Mouse (Mus musculus): Measurements from ENCODE around the gene Sp6.

Gene Sp6

DNA sequence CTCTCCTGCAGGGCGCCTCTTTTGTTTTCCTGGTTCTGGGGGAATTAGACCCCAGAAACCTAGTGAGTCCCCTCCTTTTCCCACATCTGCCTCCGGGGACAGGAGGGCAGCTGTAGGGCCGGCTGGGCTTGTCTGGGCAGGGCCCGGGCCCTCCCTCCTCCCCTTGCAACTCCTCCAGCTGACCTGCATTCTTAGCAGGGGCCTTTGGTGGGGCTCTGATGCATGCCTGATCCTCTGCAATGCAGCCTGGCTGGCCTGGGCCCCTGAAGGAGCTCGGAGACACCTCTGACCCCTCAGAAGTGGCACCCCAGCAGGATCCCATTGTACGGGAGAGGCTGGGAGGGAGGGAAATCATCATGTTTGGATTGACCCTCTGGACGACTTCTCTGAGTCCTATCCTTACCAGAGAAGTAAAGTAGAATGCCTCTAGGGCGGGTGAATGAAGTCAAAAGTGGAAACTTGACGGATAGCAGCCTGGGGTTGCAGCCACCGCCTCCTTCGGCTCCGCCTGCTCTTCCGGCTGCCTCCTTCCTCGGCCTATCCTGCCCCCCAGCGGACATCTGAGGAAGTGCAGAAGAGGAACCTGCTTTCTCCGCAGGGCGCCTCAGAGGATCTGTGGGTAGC, 12.6 kb downstream of the Sp6 start:
- POLR2A ChIA-PET = interaction anchor here (0.6 to 2.6 kb wide), 52 partner anchors 8 to 461 kb away, joined by 3 to 30 read pairs (median 4); partner anchors contain the start of genes Lrrc46 (in 3 of the 4), Mrpl10 (in 3 of the 4), Cdk5rap3 (in 1 of the 4) and Kpnb1 (in 1 of the 4)
- CTCF ChIA-PET = interaction anchor here (0.6 to 2.4 kb wide), 51 partner anchors 8 to 1374 kb away, joined by 3 to 33 read pairs (median 4); partner anchors contain the start of genes Cdk5rap3 (in 3 of the 4), Lrrc46 (in 2 of the 4), Mrpl10 (in 2 of the 4) and Osbpl7 (in 2 of the 4)

DNA sequence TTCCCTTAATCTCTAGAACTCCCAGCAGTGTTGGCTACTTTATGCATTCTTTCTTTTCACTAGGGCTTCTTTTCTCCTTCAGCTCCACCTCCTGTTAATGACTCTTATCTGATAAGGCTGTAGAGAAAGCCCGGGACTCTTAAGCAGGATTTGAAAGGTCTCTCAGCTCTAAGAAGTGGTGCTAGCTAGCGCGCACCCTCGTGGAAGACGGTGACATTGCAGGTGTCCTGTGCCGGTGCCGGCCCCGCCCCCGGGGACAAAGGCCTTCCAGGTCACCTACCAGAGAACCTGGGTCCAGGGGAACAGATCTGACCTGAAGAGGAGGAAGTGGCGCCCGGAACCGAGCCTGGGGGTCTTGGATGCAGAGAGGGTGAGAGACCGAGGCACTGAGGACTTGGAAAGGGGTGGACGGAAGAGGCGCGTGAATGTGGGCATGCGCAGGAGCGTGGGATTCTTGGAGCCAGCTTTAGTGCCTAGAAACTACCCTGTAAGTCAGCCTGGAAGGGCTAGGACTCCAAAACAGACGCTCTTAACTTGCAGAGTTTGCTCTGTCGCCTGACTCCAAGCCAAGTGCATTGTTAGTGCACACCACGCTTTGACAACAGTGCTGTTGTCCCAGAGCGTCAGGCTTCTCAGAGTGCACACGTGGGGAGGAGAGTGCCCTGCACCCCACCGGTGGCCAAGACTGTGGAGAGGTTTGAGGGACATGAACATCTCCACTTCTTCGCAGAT, 16.7 kb downstream of the Sp6 start, which contains the start of gene Scrn2:
Gene Scrn2 (plus strand): TSS at position 253 of the 732 bp plus-strand sequence.
- POLR2A ChIA-PET = interaction anchor here in 3 of 4 experiments (0.5 to 5.5 kb wide), 47 partner anchors 8 to 280 kb away, joined by 3 to 32 read pairs (median 4); partner anchors contain the start of genes Lrrc46 (in 3 of the 3), Mrpl10 (in 3 of the 3), Cdk5rap3 (in 2 of the 3) and Osbpl7 (in 2 of the 3)
- CTCF ChIA-PET = interaction anchor here (0.5 to 3.8 kb wide), 56 partner anchors 8 to 1560 kb away, joined by 3 to 25 read pairs (median 4); partner anchors contain the start of genes Cdk5rap3 (in 3 of the 4), Lrrc46 (in 3 of the 4), Mrpl10 (in 3 of the 4) and Osbpl7 (in 1 of the 4)

DNA sequence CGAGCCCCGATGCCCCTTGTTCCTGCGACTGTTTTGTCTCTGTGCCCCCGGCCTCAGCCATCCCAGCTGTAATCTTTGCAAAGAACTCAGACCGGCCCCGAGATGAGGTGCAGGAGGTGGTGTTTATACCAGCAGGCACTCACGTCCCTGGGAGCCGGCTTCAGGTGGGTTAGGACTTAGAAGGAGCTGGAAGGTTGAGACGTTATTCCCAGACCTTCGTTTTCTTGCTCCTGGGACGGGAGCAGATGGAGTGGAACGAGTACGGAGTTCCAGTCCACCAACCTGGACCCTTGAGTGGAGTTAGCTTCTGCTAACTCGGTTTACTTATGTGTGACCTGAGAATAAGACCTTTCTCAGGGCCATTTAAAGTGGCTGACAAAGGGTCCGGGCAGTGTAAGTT, 17.2 kb downstream of the Sp6 start:
- ChIA-PET POLR2A (interaction anchor here (0.6 to 5.5 kb wide), 29 partner anchors 8 to 642 kb away, joined by 3 to 32 read pairs (median 5); partner anchors contain the start of genes Lrrc46 (in 2 of the 4), Mrpl10 (in 2 of the 4), Cdk5rap3 (in 1 of the 4) and Nfe2l1 (in 1 of the 4)), CTCF (interaction anchor here (0.5 to 3.8 kb wide), 37 partner anchors 9 to 1263 kb away, joined by 3 to 25 read pairs (median 4); partner anchors contain the start of genes Lrrc46 (in 3 of the 4), Mrpl10 (in 3 of the 4), Cdk5rap3 (in 2 of the 4) and Osbpl7 (in 1 of the 4))

DNA sequence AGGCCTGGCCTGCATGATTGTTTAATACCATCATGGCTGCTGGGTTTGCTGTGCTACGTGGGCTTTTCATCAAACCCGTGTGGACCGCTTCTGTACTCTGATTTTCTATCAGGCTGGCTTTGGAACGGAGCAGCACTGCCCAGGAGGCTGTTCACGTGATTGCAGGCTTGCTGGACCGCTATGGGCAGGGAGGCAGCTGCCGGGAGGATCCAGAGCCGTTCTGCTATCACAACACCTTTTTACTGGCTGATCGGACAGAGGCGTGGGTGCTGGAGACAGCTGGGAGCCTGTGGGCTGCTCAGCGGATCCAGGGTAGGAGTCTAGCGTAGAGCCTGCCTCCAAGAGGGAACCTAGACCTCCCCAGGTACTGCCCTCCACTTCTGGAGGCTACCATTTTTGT, 18.8 kb downstream of the Sp6 start:
- ChIA-PET POLR2A (interaction anchor here in 1 of 4 experiments (5.5 kb wide), 1 partner anchor 9 kb away, joined by 32 read pairs; the partner anchor contains the start of genes Lrrc46 and Mrpl10), CTCF (interaction anchor here in 2 of 4 experiments (0.5 to 3.6 kb wide), 4 partner anchors 9 to 266 kb away, joined by 3 to 25 read pairs (median 3); partner anchors contain the start of genes Lrrc46 (in 1 of the 2) and Mrpl10 (in 1 of the 2))

DNA sequence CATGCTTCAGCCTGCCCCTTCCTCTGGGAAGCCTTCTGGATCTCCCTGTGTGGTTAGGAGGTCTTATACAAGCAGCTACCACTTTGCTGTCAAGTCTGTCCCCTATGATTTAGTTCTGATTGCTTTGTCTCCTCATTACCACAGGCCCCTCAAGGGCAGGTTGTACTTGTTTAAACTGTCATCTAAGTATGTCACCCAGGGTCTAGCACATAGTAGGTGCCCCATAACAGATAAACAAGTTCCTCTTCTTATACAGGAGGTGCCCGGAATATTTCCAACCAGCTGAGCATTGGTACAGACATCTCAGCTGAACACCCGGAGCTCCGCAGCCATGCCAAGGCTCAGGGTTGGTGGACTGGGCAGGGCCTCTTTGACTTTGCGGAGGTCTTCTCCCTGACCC, 19.3 kb downstream of the Sp6 start:
- POLR2A ChIA-PET = interaction anchor here in 1 of 4 experiments (0.5 to 5.5 kb wide), 2 partner anchors 9 to 218 kb away, joined by 3 to 32 read pairs; partner anchors contain the start of genes Lrrc46 and Mrpl10
- CTCF ChIA-PET = interaction anchor here in 1 of 4 experiments (0.5 to 1.0 kb wide), 2 partner anchors 9 to 265 kb away, joined by 3 read pairs; partner anchors contain the start of genes Lrrc46 and Mrpl10

DNA sequence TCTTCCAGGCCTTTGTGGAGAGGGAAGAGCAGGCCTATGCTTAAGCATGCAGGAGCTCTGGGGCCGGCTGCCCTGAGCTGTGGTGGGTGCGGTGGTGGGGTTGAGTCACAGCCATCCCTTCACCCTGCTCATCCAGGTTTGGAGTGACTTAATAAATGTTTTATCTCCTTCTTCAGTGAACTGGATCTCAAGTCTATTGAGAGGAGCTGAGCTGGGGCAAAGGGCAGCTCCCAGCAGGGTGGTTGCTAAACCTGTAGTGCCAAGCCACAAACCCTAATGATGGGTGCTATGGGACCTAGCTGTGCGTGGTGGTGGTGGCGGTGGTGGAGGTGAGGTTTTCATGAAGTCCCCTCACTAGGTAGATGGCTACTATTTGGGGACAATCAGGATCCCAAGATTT, 20.6 kb downstream of the Sp6 start:
- ChIA-PET POLR2A (interaction anchor here in 3 of 4 experiments (0.7 to 3.6 kb wide), 5 partner anchors 8 to 125 kb away, joined by 3 to 14 read pairs (median 3); no protein-coding TSS in a partner anchor), CTCF (interaction anchor here in 3 of 4 experiments (0.6 to 3.3 kb wide), 7 partner anchors 8 to 82 kb away, joined by 3 to 18 read pairs (median 3); no protein-coding TSS in a partner anchor)

DNA sequence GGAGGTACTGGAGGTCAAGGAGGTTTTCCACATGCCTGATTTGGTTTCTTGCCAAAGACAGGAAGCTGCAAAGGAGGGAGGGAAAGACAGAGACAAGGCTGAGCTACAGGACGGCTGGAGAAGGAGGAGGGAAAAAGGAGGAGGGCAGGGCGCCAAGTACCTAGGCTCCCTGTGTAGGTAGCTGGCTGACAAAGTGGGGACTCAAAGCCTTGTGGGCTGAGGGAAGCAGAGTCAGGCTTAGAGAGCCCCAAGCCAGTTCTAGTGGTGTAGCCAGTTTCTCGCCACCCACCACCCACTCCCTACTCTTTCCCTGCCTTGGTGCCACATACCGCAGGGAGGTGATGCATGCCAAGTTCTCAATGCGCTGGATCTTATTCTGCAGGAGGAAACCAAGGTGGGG, 22.9 kb downstream of the Sp6 start:
- CTCF ChIA-PET = interaction anchor here in 3 of 4 experiments (0.9 to 3.3 kb wide), 6 partner anchors 9 to 80 kb away, joined by 3 to 18 read pairs (median 4); no protein-coding TSS in a partner anchor

DNA sequence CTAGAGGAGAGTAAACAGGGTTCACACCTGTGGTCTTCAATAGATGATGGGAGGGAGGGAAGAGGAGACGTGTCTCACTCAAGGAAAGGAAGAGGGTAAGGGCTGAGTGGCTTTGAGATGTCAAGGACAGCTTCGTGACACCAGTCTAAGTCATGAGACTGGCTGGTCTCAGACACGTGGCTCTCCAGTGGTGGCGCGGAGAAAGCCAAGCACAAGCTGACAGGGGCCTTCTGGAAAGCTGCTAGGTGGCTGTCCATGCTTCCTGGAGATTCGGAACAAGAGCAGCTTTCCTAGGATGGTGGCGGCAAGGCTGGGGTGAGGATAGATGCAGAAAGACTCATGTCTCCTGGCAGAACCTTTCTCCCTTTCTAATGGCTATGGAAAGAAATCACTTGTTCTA, 25.7 kb downstream of the Sp6 start:
- POLR2A ChIA-PET = interaction anchor here in 3 of 4 experiments (0.5 to 4.2 kb wide), 19 partner anchors 9 to 1032 kb away, joined by 3 to 38 read pairs (median 5); partner anchors contain the start of genes Osbpl7 (in 2 of the 3), Scrn2 (in 2 of the 3) and Mllt6 (in 1 of the 3)
- CTCF ChIA-PET = interaction anchor here (0.6 to 4.2 kb wide), 13 partner anchors 9 to 292 kb away, joined by 3 to 37 read pairs (median 5); partner anchors contain the start of genes Scrn2 (in 3 of the 4) and Osbpl7 (in 1 of the 4)

More for the DNA sequence above, 22.9 kb downstream of the Sp6 start:
- POLR2A ChIA-PET = interaction anchor here in 3 of 4 experiments (0.8 to 3.6 kb wide), 6 partner anchors 10 to 84 kb away, joined by 3 to 14 read pairs (median 4); no protein-coding TSS in a partner anchor

DNA sequence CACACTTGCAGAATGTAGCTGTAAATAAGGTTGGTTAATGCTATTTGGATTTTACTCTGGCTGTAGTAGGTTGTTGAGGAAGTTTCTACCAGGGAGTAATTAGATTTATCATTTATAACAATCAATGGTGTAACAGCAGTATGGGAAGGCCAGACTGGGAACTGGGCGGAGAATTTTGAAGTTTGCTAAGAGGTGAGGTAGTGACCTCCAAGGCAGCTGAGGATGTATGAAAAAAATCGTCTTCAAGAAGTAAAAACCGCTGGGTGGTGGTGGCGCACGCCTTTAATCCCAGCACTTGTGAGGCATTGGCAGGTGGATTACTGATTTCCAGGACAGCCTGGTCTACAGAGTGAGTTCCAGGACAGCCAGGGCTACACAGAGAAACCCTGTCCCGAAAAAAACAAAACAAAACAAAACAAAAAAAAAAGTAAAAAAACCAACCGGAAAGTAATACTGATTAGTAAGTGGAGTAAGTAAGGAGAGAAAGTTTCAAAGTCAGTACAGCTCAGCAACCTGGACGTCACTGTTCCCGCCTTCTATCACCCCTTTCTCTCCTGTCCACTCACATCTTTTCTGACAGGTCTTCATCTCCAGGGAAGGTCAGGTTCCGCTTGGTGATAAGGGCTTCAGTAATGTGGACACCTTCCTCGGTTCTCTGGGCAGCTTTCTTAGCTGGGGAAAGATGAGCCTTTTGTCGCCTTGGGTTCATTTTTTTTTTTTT, 27.3 kb downstream of the Sp6 start:
- ChIA-PET CTCF (interaction anchor here (0.6 to 4.2 kb wide), 26 partner anchors 10 to 1163 kb away, joined by 3 to 37 read pairs (median 6); partner anchors contain the start of genes Scrn2 (in 2 of the 4) and Osbpl7 (in 1 of the 4)), POLR2A (interaction anchor here (0.6 to 4.2 kb wide), 64 partner anchors 10 to 1728 kb away, joined by 3 to 38 read pairs (median 4); partner anchors contain the start of genes Scrn2 (in 3 of the 4), Kpnb1 (in 2 of the 4), Osbpl7 (in 2 of the 4) and Cdk5rap3 (in 1 of the 4))

DNA sequence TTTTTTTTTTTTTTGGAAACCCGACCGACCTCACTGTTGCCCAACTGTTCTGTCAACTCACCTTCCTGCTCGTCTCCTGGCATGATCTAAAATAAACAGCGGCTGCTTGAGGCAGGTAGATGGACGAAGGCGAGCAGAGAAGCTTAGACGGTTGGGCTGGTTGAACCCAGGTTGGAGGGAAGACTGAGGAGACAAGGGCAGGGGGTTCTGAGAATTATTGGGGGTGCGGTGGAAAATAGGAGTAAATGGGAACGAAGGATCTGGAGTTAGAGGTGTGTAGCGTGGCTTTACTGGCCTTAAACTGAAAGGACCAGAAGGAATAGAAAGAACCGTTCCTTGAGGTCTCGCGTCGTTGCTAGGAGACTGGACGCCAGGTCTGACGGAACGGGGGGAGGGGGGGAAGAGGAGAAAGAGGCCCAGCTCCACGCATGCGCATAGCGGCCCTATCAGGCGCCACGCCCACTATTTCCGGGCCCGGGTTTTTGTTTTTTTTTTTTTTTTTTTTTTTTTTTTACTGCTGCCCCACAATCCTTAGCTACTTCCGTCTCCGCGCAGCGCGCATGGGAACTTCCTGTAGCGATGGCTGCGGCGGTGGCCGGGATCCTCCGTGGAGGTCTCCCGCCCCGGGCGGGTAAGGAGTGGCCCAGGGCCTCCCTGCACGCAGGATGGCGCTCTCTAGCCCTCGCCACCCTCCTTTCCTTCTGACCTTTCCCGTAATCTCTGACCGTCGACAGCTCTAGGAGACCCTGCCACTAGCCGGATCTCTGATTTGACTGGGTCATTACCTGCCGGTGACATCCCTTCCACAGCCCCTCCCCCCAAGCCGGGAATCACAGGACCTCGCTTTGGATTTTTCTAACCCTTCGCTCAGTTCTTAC, 28.1 kb downstream of the Sp6 start, which contains the start of the genes Lrrc46 and Mrpl10:
Gene Lrrc46 (minus strand): TSS at position 386 of the 878 bp plus-strand sequence.
Gene Mrpl10 (plus strand): TSS at position 539 of the 878 bp plus-strand sequence.
- ChIA-PET CTCF (interaction anchor here (0.5 to 4.2 kb wide), 41 partner anchors 9 to 1162 kb away, joined by 3 to 37 read pairs (median 4); partner anchors contain the start of genes Scrn2 (in 3 of the 4), Cdk5rap3 (in 1 of the 4) and Osbpl7 (in 1 of the 4)), POLR2A (interaction anchor here (0.6 to 4.2 kb wide), 88 partner anchors 9 to 1794 kb away, joined by 3 to 38 read pairs (median 4); partner anchors contain the start of genes Scrn2 (in 3 of the 4), Cdk5rap3 (in 2 of the 4), Kpnb1 (in 2 of the 4) and Osbpl7 (in 2 of the 4))

DNA sequence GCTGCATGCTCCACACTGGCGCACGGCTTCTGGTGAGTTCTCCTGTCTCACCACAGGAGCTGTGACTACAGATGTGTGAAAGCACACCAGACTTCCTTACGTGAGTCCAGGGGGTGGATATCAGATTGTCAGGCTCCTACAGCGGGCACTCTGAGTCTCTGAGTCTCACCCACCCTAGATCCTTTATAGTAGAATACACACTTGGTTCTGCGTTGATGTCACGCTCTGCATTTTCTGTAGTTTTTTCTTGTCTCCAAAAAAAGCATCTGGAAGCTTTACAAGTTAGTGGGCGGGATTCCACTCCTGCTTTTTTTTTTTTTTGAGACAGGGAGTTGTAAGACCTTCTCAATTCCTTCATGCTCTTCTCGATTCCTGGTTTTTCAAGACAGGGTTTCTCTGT, 31.7 kb downstream of the Sp6 start:
- POLR2A ChIA-PET = interaction anchor here in 2 of 4 experiments (0.9 to 2.1 kb wide), 10 partner anchors 15 to 349 kb away, joined by 3 to 8 read pairs (median 4); partner anchors contain the start of gene Scrn2 (in 2 of the 2)
- CTCF ChIA-PET = interaction anchor here (0.5 to 2.3 kb wide), 23 partner anchors 9 to 883 kb away, joined by 3 to 20 read pairs (median 4); partner anchors contain the start of genes Cdk5rap3 (in 1 of the 4), Pnpo (in 1 of the 4) and Scrn2 (in 1 of the 4)

DNA sequence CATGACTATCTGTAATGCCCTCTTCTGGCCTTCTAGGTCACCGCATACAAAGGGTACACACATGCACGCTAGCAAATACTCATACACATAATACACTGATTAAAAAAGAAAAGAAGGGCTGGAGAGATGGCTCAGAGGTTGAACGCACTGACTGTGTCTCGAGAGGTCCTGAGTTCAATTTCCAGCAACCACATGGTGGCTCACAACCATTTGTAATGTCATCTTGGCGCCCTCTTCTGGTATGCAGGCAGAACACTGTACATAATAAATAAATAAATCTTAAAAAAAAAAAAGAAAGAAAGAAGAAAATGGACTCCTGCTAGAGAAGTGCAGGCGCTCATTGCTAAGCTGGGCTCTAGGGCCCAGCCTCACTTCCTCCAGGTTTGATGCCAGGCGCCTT, 32.7 kb downstream of the Sp6 start:
- POLR2A ChIA-PET = interaction anchor here in 2 of 4 experiments (0.6 to 2.1 kb wide), 16 partner anchors 13 to 144 kb away, joined by 3 to 8 read pairs (median 3); partner anchors contain the start of genes Scrn2 (in 2 of the 2) and Cdk5rap3 (in 1 of the 2)
- CTCF ChIA-PET = interaction anchor here (0.5 to 2.3 kb wide), 39 partner anchors 10 to 624 kb away, joined by 3 to 20 read pairs (median 3); partner anchors contain the start of genes Cdk5rap3 (in 2 of the 4), Scrn2 (in 2 of the 4), Pnpo (in 1 of the 4) and Sp2 (in 1 of the 4)

DNA sequence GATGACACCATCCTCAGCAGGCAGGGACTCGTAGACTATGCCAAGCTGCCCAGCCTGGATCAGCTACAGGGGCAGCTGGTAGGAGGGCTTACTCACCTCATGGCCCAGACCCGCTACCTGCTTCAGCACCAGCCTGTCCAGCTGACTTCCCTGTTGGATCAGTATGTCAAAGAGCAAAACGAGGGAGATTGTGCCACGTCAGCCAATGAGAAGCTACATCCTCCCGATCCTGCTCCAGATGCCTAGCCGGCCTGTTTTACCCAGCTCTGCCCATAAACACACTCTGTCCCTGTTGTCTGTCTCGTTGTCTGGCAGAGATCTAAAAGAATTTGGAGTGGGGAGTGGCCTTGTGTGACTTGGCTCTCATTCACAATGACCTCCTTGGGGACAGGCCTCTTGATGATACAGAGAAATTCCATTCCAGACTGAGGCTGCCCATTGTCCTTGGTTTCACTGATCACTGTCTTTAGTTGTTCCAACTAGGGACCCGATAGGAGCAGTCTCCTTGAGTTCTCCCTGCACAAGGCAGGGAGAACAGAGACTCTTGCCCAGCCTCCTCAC, 35.0 kb downstream of the Sp6 start:
- ChIA-PET POLR2A (interaction anchor here in 2 of 4 experiments (0.6 to 1.6 kb wide), 9 partner anchors 10 to 140 kb away, joined by 3 to 4 read pairs (median 3); partner anchors contain the start of gene Scrn2 (in 1 of the 2)), CTCF (interaction anchor here in 1 of 4 experiments (1.0 kb wide), 1 partner anchor 19 kb away, joined by 3 read pairs; no protein-coding TSS in a partner anchor)

DNA sequence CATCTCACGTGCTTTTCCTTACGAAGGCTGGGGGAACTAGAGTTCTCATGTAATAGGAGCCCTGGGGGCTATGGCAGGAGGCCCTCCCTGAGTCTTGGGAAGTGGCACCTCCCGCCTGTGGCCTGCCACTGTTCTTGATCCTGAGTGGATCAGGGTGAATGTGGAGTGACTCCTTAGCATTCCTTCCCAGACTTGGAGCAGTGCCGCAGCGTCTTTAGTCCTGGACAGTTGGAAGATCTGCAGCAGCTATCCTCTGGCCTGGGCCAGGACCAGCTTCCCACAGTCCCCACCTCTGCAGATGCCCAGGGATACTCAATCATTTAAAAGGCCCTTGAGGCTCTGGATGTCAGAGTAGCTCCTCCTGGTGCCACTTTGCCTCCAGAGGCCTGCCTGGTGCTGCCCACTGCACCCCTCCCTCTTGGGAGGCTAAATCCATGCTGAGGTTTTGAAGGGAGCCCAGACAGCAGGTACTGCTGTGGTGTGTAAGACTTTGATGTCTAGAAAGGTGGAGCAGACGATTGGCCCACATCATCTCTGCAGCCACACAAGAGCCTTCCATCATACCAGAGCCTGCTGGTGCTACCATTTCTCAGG, 36.4 kb downstream of the Sp6 start:
- ChIA-PET POLR2A (interaction anchor here in 2 of 4 experiments (0.8 to 2.9 kb wide), 11 partner anchors 8 to 226 kb away, joined by 3 to 17 read pairs (median 4); partner anchors contain the start of genes Copz2 (in 1 of the 2), Lrrc46 (in 1 of the 2) and Mrpl10 (in 1 of the 2)), CTCF (interaction anchor here in 2 of 4 experiments (0.8 to 1.9 kb wide), 3 partner anchors 19 to 133 kb away, joined by 3 to 5 read pairs (median 3); partner anchors contain the start of gene Cdk5rap3 (in 1 of the 2))
